Mouse (Mus musculus) liver, adult 2 months (tissue): ENCODE measurements at regions not wholly inside any gene's neighbourhood (a gene's known extent, or its start where the extent isn't known, plus 50 kb on each side); places are given as distances from the start of the nearest gene placed in this dataset.

Source experiments
- CTCF ChIP-seq: fragments of 200-500 bp; IDR thresholded peaks from 2 replicates; pipeline ENCODE4 v1.5.1; 2011; ENCODE audit warnings: low read depth, low read length, control low read depth
- POLR2A ChIP-seq: fragments of 200-500 bp; IDR thresholded peaks from 2 replicates; pipeline ENCODE4 v1.6.1; 2011; ENCODE audit warnings: low read length, control low read depth; ENCODE audit not compliant: insufficient read depth; ENCODE audit errors: extremely low read depth

DNA sequence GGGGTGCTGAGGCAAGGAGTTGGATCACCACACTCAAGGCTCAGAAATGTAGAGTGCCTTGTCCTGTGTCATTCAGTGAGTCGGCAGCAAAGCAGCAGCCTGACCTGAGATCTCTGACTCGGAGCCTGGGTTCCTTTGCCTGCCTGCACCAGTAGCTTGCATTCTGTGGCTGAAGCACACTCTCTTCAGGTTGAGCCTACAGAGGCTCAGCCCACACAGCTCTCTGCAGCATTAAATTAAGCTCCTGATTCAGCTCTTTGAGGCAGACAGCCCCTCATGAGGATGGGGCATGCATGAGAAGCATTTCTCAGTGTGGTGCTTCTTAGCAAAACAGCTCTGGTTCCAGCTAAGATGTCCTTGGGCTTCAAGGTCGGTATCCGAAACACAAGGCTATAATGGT is 200.8 kb downstream of the 1810013L24Rik start:
- TF ChIP-seq CTCF (no peak), POLR2A (no peak)
